Mouse (Mus musculus): ENCODE results near the gene Stac2.

Gene Stac2

GRCm38 (mm10) chr11:98021118-98021517, 32.1 kb downstream of the Stac2 start:
- DNase-seq, result peak in 1 of 2 experiments; percentile 31

- peak; percentile 63 to 66 for DNase-seq
Observed at GRCm38 (mm10) chr11:98020710-98021109, 32.6 kb downstream of the Stac2 start.

GRCm38 (mm10) chr11:98019883-98020610, 33.2 kb downstream of the Stac2 start:
- no peak for DNase-seq

DNA sequence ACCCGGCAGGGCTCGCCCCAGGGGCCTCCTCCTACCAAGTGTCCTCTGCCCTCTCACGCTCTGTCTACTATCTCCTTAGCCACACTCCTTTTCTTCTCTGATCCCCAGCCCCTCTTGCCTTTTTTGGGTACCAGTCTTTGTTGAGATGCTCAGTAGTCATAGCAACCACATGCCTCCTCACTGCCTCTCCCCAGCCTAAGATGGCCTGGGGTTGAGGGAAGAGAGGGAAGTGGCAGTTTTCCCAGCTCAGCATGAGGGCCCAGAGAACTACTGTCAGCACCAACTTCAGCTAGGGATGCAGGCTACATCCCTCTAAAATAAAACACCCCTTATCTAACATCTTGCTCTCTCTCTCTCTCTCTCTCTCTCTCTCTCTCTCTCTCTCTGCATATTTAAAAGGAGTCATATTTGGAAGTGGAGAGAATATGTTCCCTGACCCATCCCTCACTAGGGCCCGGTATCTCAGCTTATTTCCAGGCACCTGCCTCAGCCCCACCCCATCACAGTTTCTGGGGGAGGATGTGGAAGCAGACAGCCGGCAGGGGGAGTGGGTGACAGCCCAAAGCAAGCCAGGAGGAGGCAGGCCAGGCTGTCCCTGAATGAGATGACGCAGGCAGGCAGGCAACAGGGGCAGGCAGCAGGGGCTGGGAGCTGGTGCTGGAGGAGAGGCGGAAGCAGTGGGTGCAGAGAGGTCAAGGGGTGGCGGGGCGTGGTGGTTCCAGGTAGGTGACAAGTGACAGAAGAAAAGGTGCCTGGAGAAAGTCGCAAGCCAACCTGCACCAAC, 34.2 kb downstream of the Stac2 start:
- peak; percentile 61 to 69 for DNase-seq

DNA sequence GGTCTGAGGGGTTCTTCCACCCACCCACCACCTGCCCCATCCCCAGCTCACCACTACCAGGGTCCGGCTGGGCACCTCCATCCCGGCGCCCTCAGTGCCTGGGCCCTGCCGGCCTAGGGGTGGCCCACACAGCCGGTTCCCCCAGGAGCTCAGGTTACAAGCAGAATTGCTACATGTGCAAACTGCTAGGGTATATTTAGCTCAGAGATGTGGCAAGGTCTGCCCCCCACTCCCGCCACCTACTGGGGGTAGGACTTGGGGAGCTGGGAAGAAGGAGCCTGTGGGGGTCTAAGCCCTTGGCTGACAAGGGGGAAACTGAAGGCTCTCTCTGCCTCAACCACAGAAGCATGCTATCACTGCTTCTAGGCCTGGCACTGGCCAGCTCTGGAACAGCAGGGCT, 35.0 kb downstream of the Stac2 start:
- DNase-seq, result no peak

DNA sequence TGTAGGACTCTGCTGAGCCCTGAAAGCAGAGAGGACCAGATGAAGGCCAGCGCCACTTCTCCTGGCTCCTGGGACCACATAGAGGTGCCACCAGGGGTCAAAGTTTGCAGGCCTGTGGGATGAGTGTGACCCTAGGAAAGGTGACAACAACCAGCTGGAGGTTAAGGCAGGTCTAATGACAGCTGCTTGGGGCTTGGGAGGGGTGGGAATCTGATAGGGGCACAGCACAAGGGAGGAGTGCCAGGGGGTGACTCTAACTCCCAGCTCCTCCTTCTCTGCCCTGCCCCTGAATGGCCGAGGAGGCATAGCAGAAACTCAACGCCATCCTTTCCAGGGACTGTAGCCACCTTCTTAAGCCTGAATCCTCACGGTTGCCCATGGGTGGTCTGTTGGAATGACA, 36.4 kb downstream of the Stac2 start:
- no peak for DNase-seq

DNA sequence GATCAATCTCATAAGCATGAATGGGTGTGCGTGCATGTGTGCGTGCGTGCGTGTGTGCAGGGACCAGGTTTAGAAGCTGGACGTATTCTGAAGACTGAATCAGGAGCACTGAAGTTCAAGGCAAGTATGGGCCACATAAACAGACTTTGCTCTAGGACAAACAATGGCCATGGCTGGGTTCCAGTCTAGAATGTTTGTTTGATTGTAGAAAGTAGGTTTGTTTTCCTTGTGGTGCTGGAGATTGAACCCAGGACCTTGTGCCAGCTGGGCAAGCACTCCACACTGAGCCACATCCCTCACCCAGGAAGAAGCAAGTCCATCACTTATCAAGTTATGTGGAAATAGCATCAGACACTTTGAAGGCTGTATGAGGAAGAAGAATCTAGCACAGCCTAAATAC, 37.1 kb downstream of the Stac2 start:
- no peak for DNase-seq

DNA sequence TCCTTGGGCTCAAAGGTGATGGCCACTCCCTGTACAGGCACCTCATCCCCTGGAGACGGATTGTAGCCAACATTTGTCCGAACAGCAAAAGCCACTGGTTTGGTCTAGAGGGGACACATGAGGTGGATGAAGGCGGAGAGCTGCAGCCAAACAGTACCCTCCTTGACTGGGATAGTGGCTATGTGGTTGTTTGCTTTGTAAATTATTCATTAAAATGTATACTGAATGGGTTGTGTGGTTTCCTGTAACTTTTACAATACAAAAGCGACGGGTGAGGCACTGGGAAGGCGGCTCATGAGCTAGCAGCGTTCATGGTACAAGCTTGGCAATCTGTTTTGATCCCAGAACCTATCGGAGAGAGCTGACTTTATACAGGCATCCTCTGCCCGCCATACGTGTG, 40.4 kb downstream of the Stac2 start:
- DNase-seq, result no peak

GRCm38 (mm10) chr11:98011716-98012115, 41.5 kb downstream of the Stac2 start:
- no peak for DNase-seq

- DNase-seq, result no peak
Observed at GRCm38 (mm10) chr11:98008087-98008486, 45.2 kb downstream of the Stac2 start.

DNA sequence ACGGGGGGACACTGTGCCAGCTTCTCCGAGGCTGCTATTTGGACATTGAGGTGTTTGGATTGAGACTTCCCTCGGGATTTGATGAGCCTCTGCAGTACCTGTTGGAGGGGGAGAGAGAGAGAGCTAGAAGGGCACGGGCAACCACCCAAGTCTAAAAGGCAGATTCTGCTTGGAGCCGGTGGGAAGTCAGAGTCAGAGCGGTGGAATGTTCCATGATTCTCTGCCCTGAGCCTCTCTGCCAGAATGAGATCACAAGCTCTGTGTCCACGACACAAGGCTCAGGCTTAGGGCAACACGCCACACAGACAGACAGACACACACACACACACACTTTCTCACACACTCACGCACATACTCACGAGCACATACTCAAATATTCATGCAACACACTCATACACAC, 47.6 kb downstream of the Stac2 start:
- DNase-seq, result no peak

- peak in 1 of 2 experiments; percentile 54 for DNase-seq
Observed at GRCm38 (mm10) chr11:98005076-98005475, 48.2 kb downstream of the Stac2 start.

GRCm38 (mm10) chr11:98004161-98004560, 49.1 kb downstream of the Stac2 start:
- DNase-seq, result no peak

DNA sequence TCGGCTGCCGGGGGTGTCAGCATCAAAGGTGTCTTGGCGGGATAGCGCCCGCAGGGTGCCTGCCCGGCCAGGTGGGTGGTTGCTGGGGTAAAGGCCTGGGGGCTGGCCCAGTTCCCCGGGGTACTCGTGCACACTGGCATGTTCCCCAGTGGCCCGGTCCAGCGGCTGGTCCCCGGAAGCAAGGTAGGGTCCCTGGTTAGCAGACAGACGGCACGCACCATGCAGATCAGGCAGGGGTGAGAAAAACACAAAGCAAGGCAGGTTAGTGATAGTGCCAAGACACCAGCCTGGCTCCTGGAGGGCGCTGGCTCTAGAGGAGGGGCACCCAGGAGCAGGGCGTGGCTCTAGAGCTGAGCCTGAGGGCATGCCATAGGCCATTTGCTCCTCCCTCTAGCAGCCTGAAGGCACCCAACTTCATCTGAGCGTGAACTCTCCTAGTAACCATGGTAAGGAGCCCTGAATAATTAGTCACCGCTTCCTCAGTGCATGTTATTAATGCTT, 50.0 kb downstream of the Stac2 start:
- DNase-seq, result no peak

GRCm38 (mm10) chr11:98002627-98003026, 50.6 kb downstream of the Stac2 start:
- DNase-seq, result peak; percentile 89 to 95

GRCm38 (mm10) chr11:98001986-98002385, 51.3 kb downstream of the Stac2 start:
- no peak for DNase-seq

GRCm38 (mm10) chr11:98001351-98001824, 51.9 kb downstream of the Stac2 start:
- DNase-seq, result no peak

- DNase-seq, result no peak
Observed at GRCm38 (mm10) chr11:98000378-98001140, 52.7 kb downstream of the Stac2 start.

DNA sequence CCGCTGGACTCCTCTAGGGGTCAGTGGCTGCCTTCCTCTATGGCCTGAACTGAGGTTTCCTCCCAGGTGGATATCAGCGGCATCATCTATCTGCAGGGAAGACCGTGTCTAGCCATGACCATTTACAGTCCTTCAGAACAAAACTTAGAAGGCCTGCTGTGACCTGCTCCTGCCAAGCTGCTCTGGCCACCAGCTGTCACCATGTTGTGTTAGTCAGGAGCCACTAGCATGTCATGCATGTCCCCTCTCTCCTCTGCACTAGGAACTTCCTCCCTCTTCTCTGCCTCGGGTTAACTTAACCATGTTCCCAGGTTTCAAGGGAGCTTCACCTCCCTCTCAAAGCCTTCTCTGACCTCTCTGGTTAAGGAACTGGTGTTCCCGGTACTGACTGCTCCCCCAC, 53.5 kb downstream of the Stac2 start:
- DNase-seq, result no peak

- no peak for DNase-seq
Observed at GRCm38 (mm10) chr11:97998898-97999608, 54.2 kb downstream of the Stac2 start.

DNA sequence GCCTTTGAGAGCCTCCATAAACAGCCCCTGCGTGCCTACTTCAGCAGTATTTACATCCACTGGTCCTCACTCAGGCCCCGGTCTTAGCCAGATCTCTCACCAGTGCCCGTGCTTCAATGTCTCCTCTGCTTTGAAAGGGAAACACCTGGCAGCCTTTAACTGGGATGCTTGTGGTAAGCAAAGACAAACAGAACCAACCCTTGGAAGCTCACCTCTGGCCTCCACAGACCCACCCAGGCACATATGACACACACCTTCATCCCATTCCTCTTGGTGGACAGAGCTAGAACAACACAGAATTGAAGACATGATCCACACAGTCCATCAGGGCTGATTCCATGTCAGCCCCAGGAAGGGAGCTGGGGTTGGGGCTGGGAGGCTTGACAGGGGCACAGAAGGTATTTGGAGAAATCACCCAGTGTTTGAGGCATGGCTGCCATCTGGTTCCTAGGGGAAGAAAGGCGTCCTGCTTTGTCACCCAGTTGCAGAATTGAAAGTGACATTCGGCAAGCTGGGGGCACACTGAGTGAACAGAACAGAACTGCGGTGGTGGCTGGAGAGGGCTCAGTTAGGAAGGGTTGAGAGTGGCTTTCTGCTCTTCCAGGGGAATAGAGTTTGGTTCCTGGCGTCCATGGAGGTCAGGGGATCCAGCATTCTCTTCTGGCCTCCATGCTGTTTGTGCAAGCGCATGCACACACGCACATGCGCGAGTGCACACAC, 55.0 kb downstream of the Stac2 start:
- DNase-seq, result no peak
